Mouse (Mus musculus) MEL (cell line): ENCODE results near the gene Mindy1.

ENCODE experiments used
- CTCF ChIP-seq, 3 experiments: IDR thresholded peaks in 2 of 3; conservative IDR thresholded peaks in 1 of 3; 2 replicates each; pipeline ENCODE4 v1.5.1; 2011 to 2012; ENCODE audit warnings: low read length in 3 of 3, low read depth in 2 of 3, mild to moderate bottlenecking in 2 of 3, improper control_type of control experiment in 1 of 3, inconsistent platforms in 1 of 3, mixed read lengths in 1 of 3, moderate library complexity in 1 of 3; ENCODE audit not compliant: control insufficient read depth in 1 of 3, insufficient read depth in 1 of 3, poor library complexity in 1 of 3, severe bottlenecking in 1 of 3
- E2F4 ChIP-seq: IDR thresholded peaks from 2 replicates; pipeline ENCODE4 v1.6.1; 2011; ENCODE audit warnings: low read depth, low read length, improper control_type of control experiment, borderline replicate concordance
- EP300 ChIP-seq, 2 experiments: IDR thresholded peaks; 2 replicates each; pipeline ENCODE4 v1.6.1; 2011; ENCODE audit warnings: improper control_type of control experiment in 2 of 2, low read length in 2 of 2, low read depth in 1 of 2, mild to moderate bottlenecking in 1 of 2
- HCFC1 ChIP-seq: IDR thresholded peaks from 2 replicates; pipeline ENCODE4 v1.6.1; 2012; ENCODE audit warnings: low read depth, mild to moderate bottlenecking, inconsistent platforms, low read length, improper control_type of control experiment, moderate library complexity
- JUND ChIP-seq: IDR thresholded peaks from 2 replicates; pipeline ENCODE4 v1.6.1; 2011; ENCODE audit warnings: low read depth, mild to moderate bottlenecking, improper control_type of control experiment, low read length
- POLR2A ChIP-seq, 2 experiments: IDR thresholded peaks; 2 replicates each; pipeline ENCODE4 v1.6.1; 2011 to 2012; ENCODE audit warnings: low read length in 2 of 2, mild to moderate bottlenecking in 2 of 2, control low read depth in 1 of 2, improper control_type of control experiment in 1 of 2, low read depth in 1 of 2, moderate library complexity in 1 of 2; ENCODE audit not compliant: control insufficient read depth in 1 of 2, insufficient read depth in 1 of 2, poor library complexity in 1 of 2
- SMC3 ChIP-seq: IDR thresholded peaks from 2 replicates; pipeline ENCODE4 v1.6.1; 2011; ENCODE audit warnings: low read depth, low read length, improper control_type of control experiment
- TAL1 ChIP-seq: IDR thresholded peaks from 2 replicates; pipeline ENCODE4 v1.6.1; 2012; ENCODE audit warnings: mild to moderate bottlenecking, inconsistent platforms, low read length, moderate library complexity, mixed read lengths
- TCF12 ChIP-seq: IDR thresholded peaks from 2 replicates; pipeline ENCODE4 v1.6.1; 2014; ENCODE audit warnings: low read depth, mild to moderate bottlenecking, inconsistent platforms, low read length, improper control_type of control experiment, moderate library complexity
- ZNF384 ChIP-seq: IDR thresholded peaks from 2 replicates; pipeline ENCODE4 v1.6.1; 2012; ENCODE audit warnings: low read depth, mild to moderate bottlenecking, inconsistent platforms, low read length, improper control_type of control experiment

GRCm38 (mm10) chr3:95307100-95307499, 26.0 kb downstream of the Mindy1 start, which contains the start of gene Anxa9:
- no peak for TF ChIP-seq ZNF384
- TF ChIP-seq POLR2A (IDR thresholded peaks at IDR 0.05; ENCODE audit: control insufficient read depth in 1 of 2, insufficient read depth in 1 of 2, low read depth in 1 of 2, low read length in 2 of 2, poor library complexity in 1 of 2), result no peak
- no peak for TF ChIP-seq HCFC1
- no peak for TF ChIP-seq CTCF (IDR thresholded peaks at IDR 0.05 in 2 of 3, conservative IDR thresholded peaks at IDR 0.05 in 1 of 3; ENCODE audit: control insufficient read depth in 1 of 3, insufficient read depth in 1 of 3, low read depth in 2 of 3, low read length in 3 of 3, poor library complexity in 1 of 3, severe bottlenecking in 1 of 3)
- no peak for TF ChIP-seq E2F4
- no peak for TF ChIP-seq JUND
- TF ChIP-seq EP300 (IDR thresholded peaks at IDR 0.05; ENCODE audit: low read depth in 1 of 2, low read length in 2 of 2), result no peak
- no peak for TF ChIP-seq TCF12
- no peak for TF ChIP-seq TAL1
- TF ChIP-seq SMC3, result no peak
